Mouse (Mus musculus) myocyte (in vitro differentiated cells): Measurements from ENCODE around the gene Rbms3.

Experiments
- MYOG ChIP-seq, 3 experiments: IDR thresholded peaks; one replicate each; pipeline ENCODE4 v1.6.1; 2011; ENCODE audit warnings: control low read depth in 2 of 3, low read depth in 2 of 3, mild to moderate bottlenecking in 2 of 3; ENCODE audit not compliant: insufficient read length in 2 of 3, control insufficient read depth in 1 of 3, insufficient read depth in 1 of 3
- POLR2A ChIP-seq: IDR thresholded peaks from one replicate; pipeline ENCODE4 v1.6.1; 2011; ENCODE audit warnings: low read depth, mild to moderate bottlenecking, control low read depth, moderate library complexity; ENCODE audit not compliant: insufficient read length
- SRF ChIP-seq: IDR thresholded peaks from one replicate; pipeline ENCODE4 v1.6.1; 2011; ENCODE audit warnings: low read depth; ENCODE audit not compliant: control insufficient read depth, insufficient read length
- USF1 ChIP-seq: IDR thresholded peaks from one replicate; pipeline ENCODE4 v1.6.1; 2011; ENCODE audit warnings: low read depth, mild to moderate bottlenecking, control low read depth, moderate library complexity

DNA sequence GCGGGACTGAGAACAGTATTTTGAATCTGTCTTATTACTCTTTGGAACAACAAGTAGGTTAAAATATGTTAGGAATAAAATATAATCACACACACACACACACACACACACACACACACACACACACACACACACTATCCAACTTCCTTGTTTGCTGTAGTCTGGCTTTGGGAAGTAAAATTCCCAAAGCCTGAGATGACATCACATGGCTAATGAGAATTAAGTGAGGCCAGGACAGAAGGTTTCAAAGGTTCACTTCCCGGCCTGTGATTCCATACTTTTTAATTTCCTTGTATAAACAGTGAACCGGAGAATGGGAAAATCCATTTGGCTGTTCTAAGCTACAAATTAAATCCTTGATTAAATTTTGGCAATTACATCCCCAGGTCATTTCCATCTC is 752.9 kb downstream of the Rbms3 start:
- TF ChIP-seq SRF: no peak
- no peak for TF ChIP-seq POLR2A
- TF ChIP-seq USF1: no peak
- TF ChIP-seq MYOG (IDR thresholded peaks at IDR 0.05; ENCODE audit: control insufficient read depth in 1 of 3, insufficient read depth in 1 of 3, insufficient read length in 2 of 3, low read depth in 2 of 3): no peak
